Mouse (Mus musculus): ENCODE measurements around the gene Anapc2.

The Anapc2 gene

DNA sequence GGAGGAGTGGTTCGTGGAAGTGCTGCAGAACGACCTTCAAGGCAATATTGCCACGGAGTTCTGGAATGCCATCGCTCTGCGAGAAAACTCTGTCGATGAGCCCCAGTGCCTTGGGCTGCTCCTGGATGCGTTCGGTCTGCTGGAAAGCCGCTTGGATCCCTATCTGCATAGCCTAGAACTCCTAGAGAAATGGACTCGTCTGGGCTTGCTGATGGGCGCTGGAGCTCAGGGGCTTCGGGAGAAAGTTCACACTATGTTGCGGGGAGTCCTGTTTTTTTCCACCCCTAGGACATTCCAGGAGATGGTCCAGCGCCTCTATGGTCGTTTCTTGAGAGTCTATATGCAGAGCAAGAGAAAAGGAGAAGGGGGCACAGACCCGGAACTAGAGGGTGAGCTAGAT lies 732 bp downstream of the Anapc2 start:
- no peak for DNase-seq

DNA sequence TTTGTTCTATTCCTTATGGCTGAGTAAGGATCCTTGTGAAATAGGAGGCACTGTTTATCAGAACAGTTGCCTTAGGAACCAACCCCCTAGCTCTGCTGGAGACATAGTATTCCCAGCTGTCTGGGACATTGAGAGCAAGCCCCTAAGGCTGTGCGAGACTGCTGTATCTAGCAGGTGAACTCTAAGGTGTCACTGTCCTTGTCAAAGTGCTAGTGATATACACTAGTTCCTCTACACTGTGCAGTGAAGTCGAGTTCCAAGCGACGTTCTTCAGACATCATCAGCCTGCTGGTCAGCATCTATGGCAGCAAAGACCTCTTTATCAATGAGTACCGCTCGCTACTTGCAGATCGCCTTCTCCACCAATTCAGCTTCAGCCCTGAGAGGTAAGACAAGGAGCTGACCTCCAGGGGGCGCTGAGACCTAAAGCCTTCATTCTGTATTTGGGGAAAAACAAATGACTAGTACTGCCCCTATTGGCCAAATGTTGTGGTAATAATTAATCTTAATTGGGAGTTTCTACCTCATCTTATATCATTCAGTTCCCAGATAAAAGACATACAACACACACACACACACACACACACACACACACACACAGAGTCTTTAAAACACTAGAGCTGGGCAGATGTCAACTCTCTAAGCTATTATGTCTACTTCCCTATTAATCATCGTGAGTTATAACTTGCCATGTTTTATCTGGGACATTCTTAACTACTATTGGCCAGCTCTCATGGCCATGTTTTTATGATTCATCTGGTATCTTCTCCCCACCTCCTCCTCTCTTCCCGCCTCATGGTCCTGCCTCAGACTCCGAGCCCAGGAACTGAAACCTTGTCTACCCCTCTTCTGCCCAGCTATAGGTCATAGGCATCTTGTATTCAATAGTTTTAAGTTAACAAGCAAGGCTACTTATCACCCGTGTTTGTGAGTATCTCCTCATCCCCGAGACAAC lies 6.9 kb downstream of the Anapc2 start:
- DNase-seq: peak; percentile 59 to 81

DNA sequence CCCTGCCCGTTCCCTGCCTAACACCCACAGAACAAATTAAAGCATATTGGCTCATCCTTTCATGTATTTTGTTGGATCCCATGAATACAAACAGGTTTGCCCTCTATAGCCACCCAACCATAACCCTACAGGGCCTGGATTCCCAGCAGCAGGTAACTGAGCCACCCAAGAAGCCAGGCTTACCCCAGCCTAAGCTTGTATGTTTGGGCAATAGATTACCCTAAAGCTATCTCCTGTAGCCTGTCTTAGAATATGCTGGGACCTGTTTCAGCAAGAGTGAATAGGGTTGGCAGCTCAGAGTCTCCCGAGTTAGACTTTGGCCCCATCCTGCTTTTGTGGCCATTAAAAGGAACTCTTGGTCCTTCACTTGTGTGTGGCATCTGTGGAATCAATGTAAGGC lies 13.3 kb downstream of the Anapc2 start:
- no peak for DNase-seq

GRCm38 (mm10) chr2:25286314-25286713 lies 14.0 kb downstream of the Anapc2 start:
- DNase-seq: no peak

- no peak for DNase-seq
Measured at GRCm38 (mm10) chr2:25286837-25287636, 14.8 kb downstream of the Anapc2 start.

DNA sequence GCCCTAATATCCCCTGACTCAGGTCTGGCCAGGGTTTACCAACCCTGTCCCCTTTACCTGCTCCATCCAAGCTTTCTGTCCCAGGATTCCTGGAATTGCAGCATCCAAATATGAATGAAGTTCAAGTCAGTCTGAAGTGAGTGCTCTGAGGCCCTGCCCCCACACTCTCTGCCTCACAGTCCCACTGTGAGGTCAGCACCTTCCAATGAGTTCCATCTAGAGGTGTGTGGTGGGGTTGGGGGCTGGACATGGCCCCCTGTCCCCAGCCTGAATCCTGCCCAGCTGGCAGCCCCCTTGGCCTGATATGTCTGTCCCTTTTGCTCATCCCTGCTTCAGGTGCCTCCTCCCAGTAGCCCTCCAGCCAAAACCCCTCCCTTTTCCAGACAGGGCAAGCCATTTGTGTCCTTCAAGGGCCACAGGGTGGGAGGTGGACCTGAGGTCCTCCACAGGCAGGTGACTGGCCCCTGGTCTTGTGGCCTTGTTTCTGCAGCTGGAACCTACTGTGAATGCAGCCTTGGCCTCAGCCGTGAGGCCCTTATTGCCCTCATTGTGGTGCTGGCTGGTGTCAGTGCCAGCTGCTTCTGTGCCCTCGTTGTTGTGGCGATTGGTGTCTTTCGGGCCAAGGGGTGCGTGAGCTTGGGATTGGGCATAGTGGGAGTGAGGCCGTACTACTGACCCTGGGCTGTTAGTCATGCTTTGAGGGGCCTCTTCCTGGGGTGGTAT lies 15.8 kb downstream of the Anapc2 start, which contains the start of gene Tmem210:
Tmem210 (plus strand) TSS at position 219 of the 723 bp plus-strand sequence.
- no peak for DNase-seq

- no peak for DNase-seq
Measured at GRCm38 (mm10) chr2:25288734-25289345, 16.6 kb downstream of the Anapc2 start.

DNA sequence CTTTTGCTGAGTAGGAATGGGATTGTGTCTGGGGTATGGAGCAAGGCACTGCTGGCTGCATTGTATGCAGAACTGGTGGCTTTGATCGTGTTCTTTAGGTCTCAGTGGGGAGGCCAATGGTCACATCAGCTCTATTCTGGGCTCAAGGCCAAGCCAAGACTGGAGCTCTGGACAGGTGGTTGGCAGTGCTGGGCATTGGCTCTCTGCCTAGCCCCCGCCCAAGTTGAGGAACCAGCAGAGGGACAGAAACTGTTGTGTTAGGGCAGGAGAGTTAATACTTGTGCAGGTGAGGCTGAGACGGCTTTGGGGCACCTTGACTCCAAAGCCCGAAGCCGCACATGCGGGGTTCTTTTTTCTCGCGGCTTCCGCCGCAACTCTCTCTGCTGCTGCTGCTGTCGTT lies 17.4 kb downstream of the Anapc2 start, which contains the start of gene Lrrc26:
Lrrc26 (plus strand) TSS at position 265 of the 400 bp plus-strand sequence.
- no peak for DNase-seq

- no peak for DNase-seq
Measured at GRCm38 (mm10) chr2:25290101-25290815, 18.0 kb downstream of the Anapc2 start.

GRCm38 (mm10) chr2:25290816-25291130 lies 18.5 kb downstream of the Anapc2 start:
- no peak for DNase-seq

- DNase-seq: no peak
Measured at GRCm38 (mm10) chr2:25291184-25292053, 19.1 kb downstream of the Anapc2 start.

DNA sequence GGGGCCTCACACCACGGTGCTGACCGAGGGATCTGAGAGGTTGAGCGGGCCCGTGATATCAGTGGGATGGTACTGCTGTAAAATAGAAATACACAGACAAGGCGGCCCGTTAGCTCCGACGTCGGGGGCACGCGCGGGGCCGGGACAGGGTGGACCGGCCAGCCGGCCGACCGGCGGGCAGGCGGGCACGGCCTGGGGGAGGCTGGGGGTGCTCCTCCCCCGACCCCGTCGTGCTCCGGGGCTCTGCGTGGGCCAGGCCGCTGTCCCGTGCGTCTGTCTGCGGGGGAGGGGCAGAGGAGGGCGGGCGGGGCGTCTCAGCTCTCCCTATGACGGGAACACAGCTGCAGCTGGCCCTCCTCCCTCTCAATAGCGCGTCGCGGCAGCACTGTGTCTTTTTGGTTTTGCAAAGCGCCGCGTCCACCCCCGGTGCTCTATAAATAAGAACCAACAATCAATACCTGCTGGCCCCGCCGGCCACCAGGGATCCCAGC lies 19.8 kb downstream of the Anapc2 start:
- DNase-seq: no peak

- DNase-seq: peak; percentile 22 to 82
Measured at GRCm38 (mm10) chr2:25292856-25293255, 20.6 kb downstream of the Anapc2 start.

- DNase-seq: no peak
Measured at GRCm38 (mm10) chr2:25293706-25294105, 21.4 kb downstream of the Anapc2 start.

DNA sequence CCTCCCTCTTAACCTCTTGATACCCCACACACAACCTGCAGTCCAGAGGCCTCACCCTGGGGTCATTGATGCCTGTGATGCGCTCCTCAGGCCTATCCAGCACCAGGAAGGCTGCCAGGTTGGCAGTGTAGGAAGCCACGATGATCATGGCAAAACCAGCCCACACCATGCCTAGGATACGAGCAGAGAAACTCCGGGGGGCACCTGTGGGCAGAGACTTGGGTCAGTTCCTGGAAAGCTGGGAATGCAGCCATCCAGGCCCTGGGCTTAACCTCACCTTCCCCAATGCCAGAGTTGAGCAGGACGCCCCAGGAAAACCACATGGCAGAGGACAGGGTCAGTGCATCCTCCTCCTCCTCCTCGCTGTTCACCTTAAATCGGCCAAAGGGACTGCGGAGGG lies 24.8 kb downstream of the Anapc2 start:
- no peak for DNase-seq

GRCm38 (mm10) chr2:25298046-25298445 lies 25.8 kb downstream of the Anapc2 start:
- DNase-seq: no peak

GRCm38 (mm10) chr2:25303452-25303851 lies 31.2 kb downstream of the Anapc2 start:
- DNase-seq: no peak

GRCm38 (mm10) chr2:25303931-25304656 lies 31.8 kb downstream of the Anapc2 start:
- no peak for DNase-seq

- DNase-seq: no peak
Measured at GRCm38 (mm10) chr2:25304657-25305541, 32.6 kb downstream of the Anapc2 start.
